Mouse (Mus musculus) myocyte (in vitro differentiated cells): ENCODE measurements around the gene Tor2a.

Experiments
- E2F4 ChIP-seq: IDR thresholded peaks from one replicate; pipeline ENCODE4 v1.6.1; 2011; ENCODE audit warnings: mild to moderate bottlenecking, control low read depth, moderate library complexity; ENCODE audit not compliant: insufficient read depth
- POLR2A ChIP-seq: IDR thresholded peaks from one replicate; pipeline ENCODE4 v1.6.1; 2011; ENCODE audit warnings: low read depth, mild to moderate bottlenecking, control low read depth, moderate library complexity; ENCODE audit not compliant: insufficient read length

GRCm38 (mm10) chr2:32720053-32720452 lies 37.0 kb upstream of the Tor2a start:
- TF ChIP-seq POLR2A (no peak), E2F4 (no peak)
